Mouse (Mus musculus) bone marrow, adult 2 months (tissue): Measurements from ENCODE around the gene Reg3g.

Source experiments
- CTCF ChIP-seq: fragments of 200-500 bp; IDR thresholded peaks from 2 replicates; pipeline ENCODE4 v1.5.1; 2011; ENCODE audit warnings: low read length, control low read depth; ENCODE audit not compliant: control insufficient read depth, insufficient read depth
- POLR2A ChIP-seq: fragments of 200-500 bp; IDR thresholded peaks from 2 replicates; pipeline ENCODE4 v1.6.1; 2011; ENCODE audit warnings: low read depth, mild to moderate bottlenecking, control low read depth, low read length, borderline replicate concordance; ENCODE audit not compliant: control insufficient read depth

- TF ChIP-seq POLR2A (no peak), CTCF (no peak)
Observed at GRCm38 (mm10) chr6:78515777-78516446, 47.2 kb upstream of the Reg3g start.
